Mouse (Mus musculus) CD4-positive, CD25-positive, alpha-beta regulatory T cell, adult 4 months (primary cell): Measurements from ENCODE around the gene Spock1. TPM values are rescaled to one million over a fixed set of nuclear protein-coding genes. Genes with fewer than 3 reads are reported as not detected.

Experiments used
- ATAC-seq: one replicate; pipeline ENCODE4 v1.8.0; 2017
- polyA plus RNA-seq, 2 experiments: library from polyadenylated mRNA; unstranded; fragments of 100-300 nt; shearing (Covaris generic); gene quantifications; one replicate each; pipeline ENCODE4 v1.2.1; 2017

Spock1 gene
- polyA plus RNA-seq, 2 experiments from 2014 or later, result not detected

DNA sequence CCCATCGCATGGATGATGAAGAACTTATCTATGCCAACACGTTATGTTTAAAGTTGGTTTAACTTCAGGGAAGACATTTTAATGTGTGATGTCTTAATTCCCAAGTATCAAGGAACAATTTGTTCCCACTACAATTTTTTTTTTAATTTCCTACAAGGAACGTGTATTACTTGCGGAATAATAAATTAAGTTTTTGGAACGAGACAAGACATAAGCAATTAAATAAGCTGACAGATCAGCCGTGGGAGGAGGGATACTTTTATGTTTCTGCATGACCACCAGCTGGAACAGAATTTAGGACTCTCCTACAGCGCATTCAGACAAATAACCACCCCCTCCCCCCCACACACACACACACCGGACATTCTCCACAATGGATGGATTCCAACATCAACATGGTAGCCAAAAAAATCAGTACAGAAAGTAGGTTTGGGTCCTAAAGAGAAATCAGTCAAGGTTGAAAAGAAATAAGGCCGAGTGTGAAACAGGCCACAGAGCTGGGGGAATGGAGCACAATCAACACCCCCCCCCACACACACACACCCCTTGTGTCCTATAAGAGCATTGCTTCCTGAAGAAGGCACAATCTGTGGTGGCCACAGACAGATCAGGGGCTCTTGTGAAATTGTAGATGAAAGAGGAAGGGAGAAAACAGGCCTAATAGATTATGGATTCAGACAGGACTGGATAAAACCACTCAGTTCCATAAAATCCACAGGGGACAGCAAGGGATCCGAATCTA lies 111.0 kb downstream of the Spock1 start:
- ATAC-seq, result no peak

DNA sequence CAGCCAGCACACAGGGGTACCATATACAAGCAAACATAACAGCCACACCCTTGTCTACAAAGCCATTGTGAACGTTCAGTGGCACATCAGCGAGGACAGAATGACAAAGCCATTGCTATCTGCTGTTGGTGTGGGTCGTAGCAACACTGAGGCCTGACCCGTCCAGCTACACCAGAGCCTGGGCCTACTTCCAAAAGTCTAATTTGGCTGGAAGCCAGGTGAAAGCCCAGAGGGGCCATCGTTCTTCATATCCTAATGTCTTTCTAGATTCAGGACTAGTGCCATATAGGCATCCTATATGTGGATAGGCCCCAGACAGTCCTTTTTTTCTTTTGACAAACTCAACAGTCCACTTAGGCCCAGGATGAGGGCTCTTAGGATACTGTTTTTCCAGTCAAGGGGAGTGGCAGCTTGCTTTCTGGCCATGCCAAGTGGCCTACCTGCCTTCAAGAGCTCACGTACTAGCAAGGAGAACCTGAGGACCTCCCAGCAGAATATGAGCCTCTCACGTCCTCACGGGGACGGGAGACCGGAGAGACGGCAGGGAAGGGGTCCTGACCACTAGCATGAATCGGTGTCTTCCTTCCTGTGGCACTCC lies 114.4 kb downstream of the Spock1 start:
- ATAC-seq, result no peak

DNA sequence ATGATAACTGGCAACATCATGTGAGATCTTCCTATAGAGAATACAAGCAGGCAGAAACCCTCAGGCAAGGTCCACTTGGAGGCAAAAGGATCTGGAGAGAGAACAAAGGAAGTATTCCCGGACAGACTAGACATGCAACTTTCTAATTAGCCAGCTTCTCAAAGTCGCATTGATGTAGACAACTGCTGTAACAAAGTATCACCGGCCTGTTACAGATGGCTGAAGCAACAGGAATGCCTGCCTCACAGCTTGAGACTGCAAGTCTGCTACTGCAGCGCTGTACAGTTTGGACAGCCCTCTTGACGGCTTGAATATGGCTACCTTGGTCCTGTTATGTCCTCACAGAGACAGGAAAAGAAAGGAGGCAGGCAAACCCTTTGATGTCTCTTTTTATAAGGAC lies 118.3 kb downstream of the Spock1 start:
- no peak for ATAC-seq

DNA sequence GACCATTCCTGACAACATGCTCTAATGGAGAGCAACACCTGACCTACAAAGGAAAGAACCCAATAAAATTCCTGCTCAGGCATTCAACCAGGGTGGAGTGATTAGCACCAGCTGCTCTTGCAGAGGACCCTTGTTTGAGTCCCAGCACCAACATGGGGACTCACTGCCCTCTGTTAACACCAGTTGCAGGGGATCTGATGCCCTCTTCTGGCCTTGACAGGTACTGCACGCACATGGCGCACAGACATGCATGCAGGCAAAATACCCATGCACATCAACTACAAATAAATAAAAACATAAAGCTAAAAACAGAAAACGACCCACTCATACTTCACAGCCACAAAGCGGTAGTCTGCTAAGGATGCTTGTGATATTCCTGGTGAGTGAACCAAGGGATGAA lies 119.8 kb downstream of the Spock1 start:
- no peak for ATAC-seq

DNA sequence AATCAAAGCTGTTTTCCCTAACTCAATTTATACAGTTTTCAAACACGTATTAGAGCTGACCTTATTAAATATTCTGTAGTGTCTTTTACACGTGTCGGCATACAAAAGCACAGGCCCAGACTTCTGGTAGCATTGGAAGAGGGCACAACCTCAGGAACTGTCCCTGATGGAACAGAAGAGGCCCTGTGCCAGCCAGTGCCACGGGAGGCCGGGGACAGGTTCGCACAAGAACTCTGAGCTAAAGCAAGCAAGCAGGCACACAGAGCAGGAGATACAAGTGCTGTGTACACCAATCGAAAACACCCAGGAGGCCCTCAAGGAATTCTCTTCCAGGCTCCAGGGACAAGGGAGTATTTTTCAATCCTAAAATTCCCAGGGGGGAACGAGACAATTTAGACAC lies 121.9 kb downstream of the Spock1 start:
- ATAC-seq, result no peak

DNA sequence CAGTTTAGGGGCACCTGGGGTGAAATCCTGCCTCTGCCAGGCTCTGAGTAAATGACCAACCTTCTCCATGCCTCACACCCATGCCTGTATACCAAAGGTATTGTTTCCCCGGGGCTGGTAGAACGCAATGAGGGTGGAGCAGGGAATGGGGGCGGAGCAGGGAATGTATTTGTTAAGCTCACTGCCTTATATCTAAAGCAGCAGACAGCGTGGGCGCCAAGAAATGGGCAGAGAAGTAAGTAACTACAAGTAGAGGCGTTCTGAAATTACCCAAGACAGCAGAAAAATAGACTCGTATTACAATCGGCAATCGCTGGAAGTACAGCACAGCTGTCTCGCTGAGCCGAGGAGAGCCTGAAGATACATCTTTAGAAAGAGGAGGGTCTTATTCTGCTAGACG lies 125.2 kb downstream of the Spock1 start:
- no peak for ATAC-seq

DNA sequence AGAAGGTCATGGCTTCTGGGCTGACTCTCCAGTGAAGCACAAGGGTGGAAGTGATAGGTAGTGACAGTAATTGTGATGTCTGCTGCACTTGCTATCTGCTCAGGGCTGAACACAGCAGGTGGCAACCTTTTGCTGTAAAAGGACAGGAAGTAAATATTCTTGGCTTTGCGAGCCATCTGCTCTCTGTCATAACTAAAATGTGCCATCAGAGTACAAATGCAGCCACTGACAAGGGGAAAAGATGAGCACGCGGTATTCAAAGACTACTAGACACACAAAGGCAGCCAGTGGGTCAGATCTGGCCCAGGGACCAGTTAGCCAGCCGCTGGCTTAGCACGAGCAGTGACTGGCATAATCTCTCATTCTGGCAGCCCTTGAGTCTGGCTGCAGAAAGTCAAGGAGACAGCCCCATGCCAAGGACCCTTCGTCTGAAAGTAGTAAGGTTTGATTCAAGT lies 126.0 kb downstream of the Spock1 start:
- ATAC-seq, result no peak

DNA sequence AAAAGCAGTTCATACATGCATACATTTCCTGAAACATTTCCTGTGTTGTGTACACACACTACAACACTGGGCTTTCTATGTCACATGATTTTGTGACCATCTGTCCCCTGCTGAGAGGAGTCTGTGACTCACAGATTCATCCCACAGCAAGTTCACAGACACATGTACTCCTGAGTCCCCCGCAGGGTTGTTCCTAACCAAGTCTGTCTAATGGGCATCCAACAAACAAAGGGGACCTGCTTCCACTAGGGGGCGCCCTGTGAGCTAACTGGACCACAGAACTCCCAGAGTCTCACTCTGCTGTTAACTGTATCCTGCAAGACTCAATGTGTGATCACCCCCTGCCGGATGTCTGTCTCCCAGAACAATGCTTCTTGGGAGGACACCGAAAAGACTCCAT lies 129.0 kb downstream of the Spock1 start:
- no peak for ATAC-seq

DNA sequence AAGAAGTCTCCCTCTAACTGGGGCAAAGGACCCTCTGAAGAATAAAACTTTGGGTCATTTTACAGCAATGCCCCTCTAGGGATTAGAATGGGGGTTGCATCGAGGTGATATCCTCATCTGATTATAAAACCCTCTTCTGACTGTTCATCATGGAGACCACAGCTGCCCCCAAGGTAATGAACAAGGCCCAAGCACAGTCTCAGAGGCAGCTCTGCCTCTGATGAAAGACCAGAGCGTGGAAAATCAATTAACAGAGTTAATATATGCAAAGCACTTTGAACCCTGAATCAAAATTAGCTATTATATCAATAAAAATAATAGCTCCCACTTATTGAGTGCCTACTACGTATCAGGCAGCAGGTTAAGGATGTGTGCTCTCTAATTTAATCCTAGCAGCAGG lies 129.6 kb downstream of the Spock1 start:
- no peak for ATAC-seq

DNA sequence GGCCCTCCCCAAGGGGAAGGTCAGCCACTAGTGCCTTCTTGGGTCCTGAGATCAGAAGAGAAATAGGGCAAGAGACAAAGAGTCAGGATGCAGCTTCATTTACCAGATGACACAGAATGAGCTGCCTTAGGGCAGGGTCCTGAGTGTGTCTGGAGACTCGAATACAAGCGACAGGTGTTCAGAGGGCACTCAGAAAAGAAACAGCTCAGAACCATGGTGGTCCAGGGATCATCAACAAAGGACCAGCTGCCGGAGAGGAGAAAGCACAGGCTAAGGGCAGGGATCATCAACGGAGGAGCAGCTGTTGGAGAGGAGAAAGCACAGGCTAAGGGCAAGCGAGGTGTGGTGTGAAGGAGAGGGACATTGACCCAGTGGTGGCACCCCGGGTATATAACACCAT lies 136.1 kb downstream of the Spock1 start:
- ATAC-seq, result no peak

DNA sequence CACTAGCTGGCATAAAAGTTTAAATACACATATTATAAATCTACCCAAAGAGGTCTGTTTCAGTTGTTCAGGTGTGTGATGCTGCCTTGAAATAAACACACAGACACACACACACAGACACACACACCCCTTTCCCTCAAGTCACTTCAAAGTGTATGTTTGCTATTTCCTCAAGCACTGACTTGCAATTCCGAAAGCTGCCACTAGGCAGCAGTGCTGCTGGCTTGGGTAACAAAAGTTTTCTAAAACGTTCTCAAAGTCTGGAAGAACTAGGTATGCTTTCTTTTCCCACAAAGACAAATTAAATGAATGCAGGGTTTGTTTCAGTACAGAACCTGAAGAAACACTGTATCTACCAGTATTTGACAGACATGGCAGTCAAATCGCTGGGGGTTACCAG lies 141.4 kb downstream of the Spock1 start:
- ATAC-seq, result no peak

DNA sequence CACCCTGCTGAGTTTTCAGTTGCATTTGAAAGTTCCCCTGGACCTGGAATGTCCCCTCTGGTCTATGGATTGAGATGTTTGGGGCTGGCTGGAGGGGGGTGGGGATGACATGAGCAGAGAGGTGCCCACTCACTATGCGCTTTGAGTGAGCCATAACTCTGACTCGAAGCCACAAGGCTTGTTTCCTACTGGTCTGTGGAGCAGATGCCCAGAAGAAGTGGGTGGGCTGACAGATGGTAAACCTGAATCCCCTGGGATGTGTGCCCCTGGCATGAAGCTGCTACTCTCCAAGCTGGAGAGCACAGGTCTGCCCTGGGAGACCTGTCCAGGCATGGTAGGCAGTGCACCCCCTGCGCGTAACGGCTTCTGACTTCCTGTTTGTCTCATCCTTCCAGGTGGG lies 147.0 kb downstream of the Spock1 start:
- ATAC-seq, result no peak

DNA sequence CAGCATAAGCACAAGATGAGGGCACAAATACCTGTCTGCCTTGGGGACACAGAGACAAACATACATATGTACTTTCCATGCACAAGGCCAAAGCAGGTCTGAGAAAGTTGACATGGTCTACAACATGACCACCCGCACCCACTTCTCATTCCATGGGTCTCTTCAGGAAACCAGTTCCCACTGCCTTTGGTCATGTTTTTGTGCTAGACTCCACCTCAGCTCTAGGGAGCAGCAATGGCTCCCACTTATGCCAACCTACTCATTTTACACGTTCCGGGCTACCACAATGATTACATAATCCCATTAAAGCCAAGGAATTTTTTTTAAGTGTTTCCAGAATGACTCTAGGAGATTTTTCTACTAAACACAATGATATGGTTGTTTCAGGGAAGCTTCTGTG lies 147.5 kb downstream of the Spock1 start:
- no peak for ATAC-seq

DNA sequence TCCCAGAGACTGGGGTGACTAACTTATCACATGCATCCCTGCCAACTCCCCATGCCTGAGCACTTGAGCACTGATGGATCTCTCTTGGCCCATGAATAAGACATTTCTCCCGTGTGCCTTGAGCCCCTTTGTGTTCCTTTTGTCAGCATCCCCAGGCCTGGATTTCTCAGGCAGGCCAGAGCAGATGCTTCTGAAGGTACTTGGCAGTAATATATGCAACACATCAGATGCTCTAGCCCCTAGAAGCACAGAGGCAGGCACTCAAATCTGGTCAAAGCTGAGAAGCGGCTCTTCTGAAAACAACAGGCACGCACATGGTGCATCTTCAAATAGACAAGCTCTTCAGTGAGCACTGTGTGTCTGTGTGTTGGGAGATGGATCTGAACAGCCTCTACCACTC lies 151.8 kb downstream of the Spock1 start:
- ATAC-seq, result no peak

DNA sequence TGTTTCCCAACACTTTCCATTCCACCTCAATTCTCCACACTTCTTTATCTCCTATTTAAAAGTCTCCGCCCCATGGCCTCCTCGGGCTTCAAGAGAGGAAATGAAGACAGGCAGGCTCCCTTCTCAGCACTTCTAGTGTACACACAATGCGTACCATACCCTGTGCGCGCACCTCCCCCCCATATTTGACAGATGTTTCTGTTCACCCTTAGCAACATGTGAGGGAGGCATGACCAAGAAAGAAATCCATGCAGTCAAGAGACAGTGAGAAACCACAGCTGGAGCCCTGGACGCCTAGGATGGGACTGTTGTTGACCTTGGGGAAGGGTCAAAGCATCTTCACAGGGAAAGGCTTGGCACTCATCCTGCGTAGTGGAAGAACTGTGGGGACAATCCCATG lies 157.3 kb downstream of the Spock1 start:
- ATAC-seq, result no peak

DNA sequence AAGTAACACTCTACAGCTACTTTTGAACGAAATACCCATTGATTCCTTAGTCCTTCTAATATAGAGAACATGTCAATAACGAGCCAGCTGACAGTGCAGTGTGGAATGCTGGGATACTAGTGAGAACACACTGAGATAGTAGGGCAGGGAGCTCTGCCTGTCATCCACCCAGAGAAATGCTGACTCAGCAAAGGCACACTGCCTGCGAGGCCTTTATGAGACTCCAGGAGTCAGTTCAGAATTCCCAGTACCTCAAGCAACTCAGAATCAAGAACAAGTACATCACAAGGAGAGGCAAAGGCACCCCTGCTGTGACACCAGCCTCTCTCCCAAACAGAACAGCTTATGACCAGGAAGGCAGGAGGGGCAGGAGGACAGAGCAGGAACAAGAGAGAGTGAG lies 163.5 kb downstream of the Spock1 start:
- no peak for ATAC-seq

DNA sequence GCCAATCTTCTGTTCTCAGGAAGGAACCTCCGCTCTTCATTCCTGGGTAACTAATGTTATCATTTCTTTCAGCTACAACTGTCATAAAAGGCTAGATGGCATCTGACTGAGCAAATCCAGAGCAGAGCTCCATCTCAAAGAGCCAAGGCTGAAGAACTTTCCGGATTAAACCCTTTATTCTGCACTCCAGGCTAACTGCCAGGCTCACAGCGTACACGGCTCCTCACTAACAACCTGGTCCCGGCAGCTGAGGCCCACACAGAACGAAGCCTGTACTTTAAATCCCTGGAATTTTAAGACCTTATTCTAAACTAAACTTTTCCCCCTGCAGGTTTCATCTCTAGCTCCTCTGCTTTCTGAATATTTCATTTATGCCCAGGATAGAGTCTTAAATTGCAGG lies 166.9 kb downstream of the Spock1 start:
- ATAC-seq, result no peak

DNA sequence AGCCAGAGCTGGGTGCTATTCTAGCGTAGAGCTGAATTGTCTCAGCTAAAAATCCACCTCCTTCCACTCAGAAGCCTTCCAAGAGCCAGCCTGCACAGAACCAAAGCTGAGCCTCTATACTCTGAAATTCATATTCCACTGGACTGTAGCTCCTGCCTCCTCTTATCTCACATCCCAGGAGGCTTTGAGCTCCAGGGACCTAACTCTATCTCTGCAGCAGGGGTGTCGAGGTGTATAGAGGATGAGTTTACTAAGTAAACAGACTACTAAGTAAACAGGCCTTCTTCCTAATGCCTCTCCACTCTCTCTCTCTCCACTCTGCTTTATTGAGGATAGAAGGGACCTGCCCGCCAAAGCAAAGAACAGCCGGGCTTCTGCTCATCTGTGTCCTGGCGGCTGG lies 167.7 kb downstream of the Spock1 start:
- ATAC-seq, result no peak

DNA sequence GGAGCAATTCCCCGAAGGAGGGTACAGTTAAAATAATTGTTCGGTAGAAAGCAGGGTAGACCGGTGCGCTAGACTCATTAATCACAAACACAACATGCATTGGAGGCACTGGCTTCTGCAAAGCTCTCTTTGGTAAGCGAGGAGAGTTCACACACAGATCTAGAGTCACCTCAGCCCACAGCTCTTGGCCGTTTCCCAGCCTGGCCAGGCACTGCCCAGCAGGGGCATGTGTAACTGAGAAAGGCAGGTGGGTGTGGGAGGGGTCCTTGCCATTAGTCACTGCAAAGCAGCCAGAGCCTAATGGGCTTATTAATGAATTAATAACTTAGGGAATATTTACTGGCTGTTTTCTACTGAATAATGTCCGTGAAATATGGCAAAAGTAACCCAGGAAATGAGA lies 172.1 kb downstream of the Spock1 start:
- ATAC-seq, result no peak

DNA sequence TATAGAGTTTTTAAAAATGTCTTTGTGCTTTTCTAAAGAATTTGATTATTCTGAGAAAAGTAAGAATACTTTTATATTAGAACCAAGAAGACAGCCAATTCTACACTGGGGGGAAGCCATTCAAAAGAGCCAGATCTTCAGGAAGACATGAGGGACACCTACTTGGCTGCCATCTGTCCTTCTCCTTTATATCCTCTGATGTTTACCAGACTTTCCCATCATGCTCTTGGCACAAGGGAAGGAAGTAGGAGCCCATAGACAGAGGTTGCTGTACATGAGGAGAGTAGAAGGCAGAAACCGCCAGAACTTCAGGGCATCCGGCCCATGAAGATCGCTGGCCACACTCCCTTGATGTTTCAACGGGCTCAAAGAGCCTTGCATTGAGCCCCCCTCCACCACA lies 173.6 kb downstream of the Spock1 start:
- no peak for ATAC-seq

DNA sequence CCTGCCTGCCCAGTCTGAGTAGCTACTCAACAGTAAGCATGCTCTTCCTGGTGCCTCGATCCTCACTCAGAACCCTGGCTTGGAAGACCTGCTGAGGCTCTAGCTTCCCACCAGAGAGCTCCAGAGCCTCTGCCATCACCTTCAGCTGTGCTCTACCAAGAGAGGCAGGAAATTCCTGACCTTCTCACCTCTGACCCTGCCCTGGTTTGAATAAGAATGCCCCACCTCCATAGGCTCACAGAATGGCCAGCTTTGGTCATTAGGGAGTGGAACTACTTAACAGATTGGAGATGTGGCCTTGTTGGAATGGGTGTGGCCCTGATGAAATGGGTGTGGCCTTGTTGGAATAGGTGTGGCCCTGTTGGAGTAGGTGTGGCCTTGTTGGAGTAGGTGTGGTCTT lies 174.6 kb downstream of the Spock1 start:
- ATAC-seq, result no peak

DNA sequence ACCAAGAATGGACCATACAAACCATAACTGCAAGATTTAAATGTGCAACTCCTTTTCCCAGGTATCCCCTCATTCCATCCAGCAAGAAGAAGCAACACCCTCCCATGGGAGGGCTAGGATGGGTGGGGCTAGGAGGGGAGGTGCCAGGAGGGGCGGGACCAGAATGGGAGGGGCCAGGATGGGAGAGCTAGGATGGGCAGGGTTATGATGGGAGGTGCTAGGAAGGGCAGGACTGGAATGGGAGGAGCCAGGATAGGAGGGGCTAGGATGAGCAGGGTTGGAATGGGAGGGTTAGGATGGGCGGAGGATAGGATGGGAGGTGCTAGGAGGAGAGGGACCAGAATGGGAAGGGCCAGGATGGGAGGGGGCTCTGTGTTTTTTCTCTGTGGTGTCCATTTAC lies 175.9 kb downstream of the Spock1 start:
- ATAC-seq, result no peak

DNA sequence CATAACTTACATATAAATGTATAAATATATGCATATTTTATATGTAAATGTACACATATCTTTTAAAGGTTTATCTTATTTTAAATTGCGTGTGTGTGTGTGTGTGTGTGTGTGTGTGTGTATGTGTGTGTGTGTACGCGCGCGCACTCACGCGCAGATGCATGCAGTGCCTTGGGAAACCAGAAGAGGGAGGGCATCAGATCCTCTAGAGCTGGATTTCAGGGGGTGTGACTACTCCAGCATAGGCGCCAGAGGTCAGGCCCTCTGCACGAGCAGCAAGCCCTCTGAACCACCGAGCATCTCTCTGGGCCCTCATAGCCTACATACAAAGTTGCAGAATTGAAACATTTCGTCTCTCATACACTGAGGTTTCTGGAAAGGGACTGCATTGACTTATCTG lies 180.4 kb downstream of the Spock1 start:
- ATAC-seq, result no peak

DNA sequence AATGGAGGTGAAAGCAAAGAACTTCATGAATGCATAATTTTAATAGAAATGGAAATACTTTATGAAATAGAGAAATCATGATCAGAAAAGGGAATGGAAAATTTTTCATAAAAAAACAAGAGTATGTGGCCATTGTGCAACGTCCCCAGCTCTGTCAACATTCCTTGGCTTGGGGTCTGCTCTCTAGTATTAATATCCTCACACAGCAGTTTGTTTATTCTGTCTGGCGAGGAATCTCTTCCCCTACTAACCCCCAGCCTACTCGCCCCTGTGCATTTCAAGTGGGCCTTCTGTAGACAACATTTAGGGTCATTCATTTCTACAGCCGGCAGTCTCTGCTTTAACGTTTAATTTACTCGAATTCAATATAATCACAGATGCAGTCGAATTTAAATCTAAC lies 181.5 kb downstream of the Spock1 start:
- ATAC-seq, result no peak
